Mouse (Mus musculus): Measurements from ENCODE around the gene Rtbdn.

Rtbdn gene

DNA sequence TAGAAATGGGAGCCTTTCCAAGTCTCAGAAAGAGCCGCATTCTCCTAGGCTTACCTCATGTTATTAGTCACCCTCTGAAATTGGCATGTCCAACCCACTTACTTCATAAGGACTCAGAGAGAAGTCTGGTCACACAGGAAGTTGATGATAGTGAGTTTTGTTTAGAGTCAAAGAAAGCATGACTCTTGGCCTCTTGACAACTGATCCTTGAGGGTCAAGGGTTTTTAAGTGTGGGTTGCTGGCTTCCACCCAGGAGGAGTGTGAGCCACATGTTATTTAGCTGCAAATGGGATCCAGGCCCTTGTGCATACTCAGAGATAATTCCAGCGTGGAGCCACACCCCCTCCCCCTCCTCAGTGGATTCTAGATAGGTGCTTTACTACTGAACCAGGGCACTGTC, 25.2 kb upstream of the Rtbdn start:
- no peak for DNase-seq (ENCODE audit: low read depth, low spot score)

GRCm38 (mm10) chr8:84925557-84925956, 21.2 kb upstream of the Rtbdn start:
- DNase-seq (ENCODE audit: low read depth, low spot score), result no peak

DNA sequence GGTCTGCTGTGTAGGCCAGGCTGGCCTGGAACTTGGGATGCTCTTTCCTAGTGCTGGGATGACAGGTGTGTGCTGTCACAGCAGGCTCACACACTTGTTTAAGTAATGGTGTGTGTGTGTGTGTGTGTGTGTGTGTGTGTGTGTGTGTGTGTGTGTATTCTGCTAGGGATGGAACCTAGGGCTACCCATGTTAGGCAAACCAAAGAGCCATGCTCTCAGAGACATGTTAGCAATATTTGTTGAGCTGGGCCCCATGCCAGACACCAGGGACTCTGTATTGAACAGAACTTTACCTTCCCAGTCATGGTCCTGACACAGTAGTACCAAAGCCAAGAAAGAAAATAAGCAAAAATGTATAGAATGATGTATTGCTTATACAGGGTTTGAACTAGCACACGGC, 19.3 kb upstream of the Rtbdn start:
- DNase-seq (ENCODE audit: low read depth, low spot score), result no peak

DNA sequence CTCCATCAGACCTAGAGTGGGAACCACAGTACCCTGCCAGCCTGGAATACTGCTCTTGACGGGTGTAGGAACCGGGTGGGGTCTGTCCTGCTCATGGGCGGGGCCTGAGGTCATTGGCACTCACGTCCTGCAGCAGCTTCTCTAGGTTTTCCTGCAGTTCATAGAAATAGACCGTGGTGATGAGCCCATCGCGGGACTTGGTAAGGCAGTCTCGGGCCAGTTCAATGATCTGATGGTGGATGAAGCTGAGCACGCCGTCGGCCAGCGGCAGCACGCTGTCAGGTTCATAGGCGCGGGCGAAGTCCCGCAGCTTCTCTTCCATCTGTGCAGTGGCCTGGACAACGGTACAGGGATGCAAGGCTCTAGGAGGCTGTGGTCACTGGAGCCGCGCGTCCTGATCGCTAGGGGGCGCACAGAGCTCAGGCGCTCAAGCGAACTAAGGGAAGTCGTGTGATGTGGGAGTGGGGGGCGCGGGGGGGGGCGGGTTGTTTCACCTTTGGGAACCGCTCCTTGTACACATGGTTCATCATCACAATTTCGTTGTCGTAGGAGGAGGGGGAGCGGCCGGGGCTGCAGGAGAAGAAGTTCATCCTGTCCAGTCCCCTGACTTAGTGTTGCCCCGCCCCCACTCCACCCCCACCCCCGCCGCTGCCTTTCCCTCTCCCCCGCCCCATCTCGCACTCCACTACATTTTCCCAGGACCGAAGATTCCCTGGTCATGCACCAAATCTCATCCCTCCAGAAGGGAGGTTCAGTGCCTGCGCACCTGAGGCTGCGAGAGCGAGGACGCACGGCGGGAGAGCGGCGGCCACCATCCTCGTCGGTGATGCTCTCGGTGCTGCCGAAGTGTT, 18.1 kb upstream of the Rtbdn start:
- DNase-seq (ENCODE audit: low read depth, low spot score), result no peak

- no peak for DNase-seq (ENCODE audit: low read depth, low spot score)
Measured at GRCm38 (mm10) chr8:84930582-84930981, 16.2 kb upstream of the Rtbdn start.

DNA sequence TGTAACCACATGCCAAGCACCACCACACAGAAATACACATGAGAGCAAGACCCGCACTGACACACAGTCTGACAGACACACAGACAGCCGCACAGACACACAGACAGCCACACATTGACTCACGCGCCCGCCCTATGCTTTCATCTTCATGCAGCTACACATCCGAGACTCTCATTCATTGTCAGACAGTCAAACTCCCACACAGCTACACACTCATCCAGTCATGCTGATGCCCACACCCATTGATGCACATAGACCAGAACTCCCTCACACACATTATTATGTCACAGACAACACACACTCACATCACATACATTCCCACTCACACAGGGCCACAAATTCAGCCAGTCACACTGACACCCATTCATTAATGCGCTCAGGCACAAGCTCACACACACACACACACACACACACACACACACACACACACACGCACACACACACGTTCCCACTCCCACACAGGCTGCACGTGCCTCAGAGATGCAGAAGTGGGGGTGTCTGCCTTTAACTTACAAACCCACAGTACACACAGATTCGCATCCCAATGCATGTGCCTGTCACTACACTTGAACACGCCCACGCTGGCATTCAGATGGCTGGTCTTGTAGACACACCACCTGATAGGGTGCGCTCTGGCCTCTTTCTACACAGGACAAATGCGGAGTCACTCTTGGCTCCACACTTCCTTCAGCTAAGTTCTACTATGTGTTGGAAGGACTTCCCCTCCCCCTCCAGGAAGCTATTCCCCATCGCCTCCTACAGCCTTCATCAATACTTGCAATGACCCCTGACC, 12.8 kb upstream of the Rtbdn start:
- DNase-seq (ENCODE audit: low read depth, low spot score), result peak; percentile 40

- DNase-seq (ENCODE audit: low read depth, low spot score), result peak; percentile 62
Measured at GRCm38 (mm10) chr8:84934860-84935259, 11.9 kb upstream of the Rtbdn start.

DNA sequence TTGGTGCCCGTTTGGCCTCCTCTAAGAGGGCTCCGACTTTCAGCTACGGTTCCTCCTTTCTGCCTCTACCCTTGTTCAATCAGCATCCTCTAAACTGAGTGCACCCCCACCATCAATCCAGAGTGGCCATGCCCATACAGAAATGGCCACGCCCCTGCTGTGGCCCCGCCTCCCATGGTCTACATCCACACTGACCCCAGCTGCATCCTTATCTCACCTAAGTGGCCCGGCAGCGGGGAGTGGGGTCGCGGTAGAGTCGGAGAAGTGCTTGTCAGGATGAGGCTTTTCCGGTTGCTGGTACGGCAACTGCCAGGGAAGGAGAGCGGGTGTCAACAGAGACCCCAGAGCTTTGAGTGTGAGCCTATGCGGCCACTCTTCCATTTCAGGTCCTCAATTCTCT, 11.3 kb upstream of the Rtbdn start:
- no peak for DNase-seq (ENCODE audit: low read depth, low spot score)

DNA sequence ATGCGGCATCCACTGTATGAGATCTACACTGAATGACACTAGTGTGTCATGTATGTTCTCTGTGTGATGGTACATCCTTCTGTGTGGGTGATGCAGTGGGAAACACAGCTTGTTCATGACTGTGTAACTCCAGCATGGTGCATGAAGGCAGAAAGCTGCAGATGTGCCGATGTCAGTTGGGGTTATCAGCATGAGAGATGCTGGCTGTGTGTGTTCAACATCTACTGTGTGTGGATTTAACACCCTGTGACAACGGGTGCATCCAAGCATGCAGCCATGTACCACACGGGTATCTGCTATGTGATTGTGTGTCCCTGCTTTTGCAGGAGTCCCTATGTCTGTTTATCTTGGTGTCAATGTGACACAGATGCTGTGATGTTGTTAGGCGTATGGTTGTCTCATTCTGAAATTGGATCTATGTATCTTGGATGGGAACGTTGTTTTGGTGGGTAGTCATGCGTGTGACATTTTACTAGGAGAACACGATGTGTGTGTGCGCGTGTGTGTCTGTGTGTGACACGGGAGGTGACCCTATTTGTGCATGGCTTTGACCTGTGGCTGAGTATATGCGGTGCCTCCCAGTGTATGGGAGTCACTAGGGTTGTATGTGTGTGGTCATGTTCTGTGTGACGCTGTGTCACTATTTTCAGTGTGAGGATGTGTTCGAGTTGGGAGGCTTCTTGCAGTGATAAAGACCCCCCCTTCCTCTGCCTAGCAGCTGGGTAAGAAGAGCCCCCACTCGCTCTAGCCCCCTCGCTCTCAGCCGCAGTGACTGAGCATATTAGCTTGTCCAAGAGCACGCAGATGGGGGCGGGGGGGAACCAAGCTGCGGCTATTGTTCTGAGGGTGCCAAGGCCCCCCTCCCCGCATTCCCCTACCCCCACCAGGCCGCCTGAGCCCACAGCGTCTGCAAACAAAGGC, 10.5 kb upstream of the Rtbdn start:
- no peak for DNase-seq (ENCODE audit: low read depth, low spot score)

GRCm38 (mm10) chr8:84936962-84937546, 9.7 kb upstream of the Rtbdn start, which contains the start of gene Mast1:
Mast1 (minus strand) TSS chr8:84937359.
- peak; percentile 41 for DNase-seq (ENCODE audit: low read depth, low spot score)

GRCm38 (mm10) chr8:84937620-84938485, 8.9 kb upstream of the Rtbdn start:
- DNase-seq (ENCODE audit: low read depth, low spot score), result no peak

DNA sequence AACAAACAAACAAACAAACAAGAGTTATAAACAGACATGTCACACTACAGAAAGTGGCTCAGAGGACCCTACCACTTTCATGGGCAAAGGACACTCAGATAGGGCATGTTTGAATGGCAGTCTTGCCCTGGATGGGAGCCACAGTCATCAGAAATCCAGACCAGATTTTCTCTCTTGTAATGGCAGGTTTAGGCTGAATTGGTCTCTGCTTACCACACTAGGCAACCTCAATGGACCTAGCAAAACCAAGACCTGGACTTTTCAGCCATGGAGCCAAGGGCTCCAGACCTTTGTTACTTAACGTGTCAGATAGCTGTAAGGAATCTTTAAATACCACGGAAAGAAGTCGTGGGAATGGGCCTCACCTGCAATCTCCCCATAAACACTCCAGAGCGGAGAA, 3.1 kb upstream of the Rtbdn start:
- no peak for DNase-seq (ENCODE audit: low read depth, low spot score)

- peak; percentile 70 for DNase-seq (ENCODE audit: low read depth, low spot score)
Measured at GRCm38 (mm10) chr8:84944478-84945160, 2.2 kb upstream of the Rtbdn start.

GRCm38 (mm10) chr8:84945235-84945632, 1.6 kb upstream of the Rtbdn start:
- peak; percentile 93 for DNase-seq (ENCODE audit: low read depth, low spot score)

DNA sequence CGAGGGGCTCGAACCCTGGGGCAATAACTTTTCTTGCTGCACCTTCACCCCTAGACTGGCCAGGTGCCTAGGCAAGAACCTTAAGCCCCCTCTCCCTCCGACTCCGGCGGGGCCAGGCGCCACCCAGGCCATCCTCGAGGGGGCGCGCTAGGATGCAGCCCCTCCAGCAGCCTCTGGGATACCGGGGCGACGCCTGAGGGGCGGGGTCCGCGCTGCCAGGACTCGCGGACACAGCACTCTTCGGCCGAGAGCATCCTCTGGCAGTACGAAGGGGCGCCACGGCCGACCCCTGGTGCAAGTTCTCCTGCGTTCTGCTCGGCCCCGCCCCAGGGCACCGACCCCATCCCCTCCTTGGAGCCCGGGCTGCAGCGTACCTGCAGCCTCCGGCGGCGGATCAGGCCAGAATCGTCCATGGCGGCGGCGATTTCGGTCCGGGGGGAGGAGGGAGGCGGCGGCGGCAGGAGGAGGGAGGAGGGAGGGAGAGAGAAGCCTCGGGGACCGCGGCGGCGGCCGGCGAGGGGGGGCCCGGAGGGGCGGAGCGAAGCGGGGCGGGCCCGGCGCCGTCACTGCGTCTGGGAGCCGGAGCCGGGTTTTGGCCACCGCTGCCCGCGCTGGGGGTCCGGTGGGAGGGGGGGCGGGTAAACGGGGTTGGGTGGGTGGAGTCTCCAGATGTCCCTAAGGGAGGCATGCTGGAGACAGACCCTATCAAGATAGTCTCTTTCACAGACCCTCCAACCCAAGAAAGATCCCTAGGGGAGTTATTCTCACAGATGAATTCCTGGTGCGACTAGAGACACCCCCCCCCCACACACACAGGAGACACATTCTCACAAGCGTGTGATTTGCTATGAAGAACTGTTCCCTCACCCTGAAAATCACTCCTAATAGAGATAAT, 911 bp upstream of the Rtbdn start:
- DNase-seq (ENCODE audit: low read depth, low spot score), result no peak

GRCm38 (mm10) chr8:84947241-84947545, 402 bp downstream of the Rtbdn start:
- no peak for DNase-seq (ENCODE audit: low read depth, low spot score)

DNA sequence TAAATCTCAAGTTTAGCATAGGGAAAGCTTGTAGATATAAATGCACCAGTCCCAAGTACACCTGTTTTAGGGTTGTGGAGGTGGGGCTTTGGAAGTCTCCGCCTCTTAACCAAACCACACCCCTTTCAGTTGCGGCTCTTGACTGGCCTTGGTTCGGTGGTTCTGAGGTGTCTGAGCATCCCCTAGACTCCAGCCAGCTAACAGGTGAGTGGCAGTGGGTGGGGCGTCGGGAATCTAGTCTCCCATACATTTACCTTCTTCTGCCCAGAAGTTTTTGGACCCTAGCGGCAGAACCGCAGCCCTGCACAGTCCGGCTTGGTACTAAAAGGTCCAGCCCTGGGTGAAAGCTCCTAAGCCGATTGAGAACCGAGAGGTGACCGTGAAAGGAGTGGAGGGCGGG, 3.0 kb downstream of the Rtbdn start:
- no peak for DNase-seq (ENCODE audit: low read depth, low spot score)

DNA sequence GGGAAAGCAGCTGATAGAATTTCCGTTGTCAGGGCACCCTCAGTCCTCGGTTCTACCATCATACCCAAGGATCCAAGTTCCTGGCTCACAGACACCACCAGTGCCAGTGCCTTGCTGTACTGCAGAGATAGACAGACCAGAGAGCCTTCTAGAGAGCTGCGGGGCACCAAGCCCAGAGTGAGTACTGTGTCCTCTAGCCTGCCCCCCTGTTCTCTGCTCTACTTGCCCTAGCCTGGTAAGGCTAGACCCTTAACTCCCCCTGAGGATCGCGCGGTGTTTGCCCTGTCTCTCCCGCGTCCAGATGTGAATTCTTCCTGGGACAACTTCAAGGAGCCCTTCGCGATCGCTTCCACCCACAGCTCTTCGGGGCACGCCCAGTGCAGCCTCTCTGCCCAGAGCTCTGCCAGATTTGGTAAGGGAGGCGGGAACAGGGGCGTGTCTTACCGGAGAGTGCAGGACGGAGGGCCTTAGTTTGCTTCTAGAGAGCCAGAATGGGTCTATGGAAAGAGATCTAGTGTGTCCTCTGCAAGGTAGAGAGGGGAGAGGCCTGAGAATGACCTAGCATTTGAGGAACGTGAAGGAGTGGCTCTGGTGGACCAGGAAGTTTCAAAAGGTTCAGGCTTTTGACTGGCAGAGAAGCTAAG, 5.9 kb downstream of the Rtbdn start:
- no peak for DNase-seq (ENCODE audit: low read depth, low spot score)
